Mouse (Mus musculus): ENCODE results near the gene Mfsd6. TPM values are rescaled to one million over a fixed set of nuclear protein-coding genes. Genes with fewer than 3 reads are reported as not detected.

The Mfsd6 gene
- total and polyA plus RNA-seq, 2 experiments = 3.7 to 5.1 TPM

- WGBS = 71% methylated on average over 7 of the region's 7 CpGs
Observed at GRCm38 (mm10) chr1:52675561-52676551, 51.4 kb downstream of the Mfsd6 start.

DNA sequence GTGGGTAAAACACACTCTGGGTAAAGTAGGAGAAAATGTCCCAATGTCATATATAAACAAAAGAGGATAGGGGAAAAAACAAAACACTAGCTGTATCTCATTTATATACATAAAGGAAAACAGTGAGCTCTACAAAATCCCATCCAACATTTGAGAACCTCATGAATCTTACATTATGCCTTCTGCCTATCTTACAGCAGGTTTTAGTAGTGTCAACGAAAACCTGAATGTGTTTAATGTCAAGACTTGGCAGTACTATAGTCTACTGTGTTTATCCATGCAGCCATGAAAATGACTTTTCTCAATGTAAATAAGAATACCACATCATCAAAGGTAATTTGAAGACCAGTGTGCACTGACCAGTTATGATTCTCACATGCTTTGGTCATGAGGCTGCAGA is 57.3 kb downstream of the Mfsd6 start:
- Histone ChIP-seq H3K4me3 (ENCODE audit: insufficient read depth, low read depth, low read length) (no peak overlapping the region), H3K36me3 (ENCODE audit: control insufficient read depth, insufficient read depth, low read length) (no peaks in the 10 kb centered on the region), H3K79me2 (ENCODE audit: control insufficient read depth, insufficient read depth, low read length) (no peaks in the 10 kb centered on the region), H3K9ac (ENCODE audit: low read depth, low read length) (no peak overlapping the region), H3K27me3 (ENCODE audit: control insufficient read depth, insufficient read depth, low read length) (no peaks in the 10 kb centered on the region), H3K27ac (replicated peaks; ENCODE audit: insufficient read depth, low read depth, low read length) (no peak overlapping the region), H3K4me1 (ENCODE audit: control insufficient read depth, insufficient read depth, low read length) (no peaks in the 10 kb centered on the region)
- DNase-seq (ENCODE audit: extremely low read depth, low read depth, low spot score) = no peak
- TF ChIP-seq POLR2A (IDR thresholded peaks at IDR 0.05; ENCODE audit: extremely low read depth, insufficient read depth, low read length) = no peak
- WGBS = 92% methylated on average over 1 of the region's 1 CpGs

More at GRCm38 (mm10) chr1:52675561-52676551, 51.4 kb downstream of the Mfsd6 start:
- Histone ChIP-seq H3K4me1 (ENCODE audit: control insufficient read depth, insufficient read depth, low read length) (no peaks in the 10 kb centered on the region), H3K27me3 (ENCODE audit: control insufficient read depth, insufficient read depth, low read length) (no peaks in the 10 kb centered on the region), H3K27ac (replicated peaks; ENCODE audit: insufficient read depth, low read depth, low read length) (no peak overlapping the region), H3K79me2 (ENCODE audit: control insufficient read depth, insufficient read depth, low read length) (no peaks in the 10 kb centered on the region), H3K36me3 (ENCODE audit: control insufficient read depth, insufficient read depth, low read length) (no peaks in the 10 kb centered on the region), H3K4me3 (ENCODE audit: insufficient read depth, low read depth, low read length) (no peak overlapping the region), H3K9ac (ENCODE audit: low read depth, low read length) (no peak overlapping the region)
- no peak for DNase-seq (ENCODE audit: extremely low read depth, low read depth, low spot score)
- TF ChIP-seq POLR2A (IDR thresholded peaks at IDR 0.05; ENCODE audit: extremely low read depth, insufficient read depth, low read length) (no peak), CTCF (IDR thresholded peaks at IDR 0.05; ENCODE audit: low read depth, low read length) (no peak)

DNA sequence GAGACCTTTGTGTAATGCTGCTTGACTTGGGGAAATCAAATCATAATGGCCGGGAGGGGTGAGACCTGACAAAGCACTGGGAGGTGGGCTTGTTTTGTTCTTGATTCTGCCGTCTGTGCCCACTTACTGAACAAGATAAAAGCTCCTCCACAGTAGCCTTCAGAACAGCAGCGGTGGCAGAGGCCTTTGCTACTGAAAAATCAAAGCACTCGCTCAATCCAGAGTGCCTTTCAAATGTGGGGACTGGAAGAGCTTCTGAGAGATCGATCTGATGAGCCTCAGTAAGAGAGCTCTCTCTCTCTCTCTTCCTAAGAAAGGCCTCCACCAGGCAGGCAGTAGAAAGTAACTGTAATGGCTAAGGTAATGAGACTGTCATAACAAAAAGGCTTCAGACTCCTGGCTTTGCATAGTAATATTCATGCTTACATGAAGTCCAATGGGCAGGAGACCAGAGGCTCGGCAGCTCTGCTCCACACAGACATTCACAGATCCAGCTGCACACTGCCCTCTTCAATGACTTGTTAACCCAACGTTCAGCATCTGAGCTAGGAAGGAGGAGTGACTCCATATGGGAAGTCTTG is 58.4 kb downstream of the Mfsd6 start:
- H3K36me3 ChIP-seq (ENCODE audit: control insufficient read depth, insufficient read depth, low read length) = no peaks in the 10 kb centered on the region

DNA sequence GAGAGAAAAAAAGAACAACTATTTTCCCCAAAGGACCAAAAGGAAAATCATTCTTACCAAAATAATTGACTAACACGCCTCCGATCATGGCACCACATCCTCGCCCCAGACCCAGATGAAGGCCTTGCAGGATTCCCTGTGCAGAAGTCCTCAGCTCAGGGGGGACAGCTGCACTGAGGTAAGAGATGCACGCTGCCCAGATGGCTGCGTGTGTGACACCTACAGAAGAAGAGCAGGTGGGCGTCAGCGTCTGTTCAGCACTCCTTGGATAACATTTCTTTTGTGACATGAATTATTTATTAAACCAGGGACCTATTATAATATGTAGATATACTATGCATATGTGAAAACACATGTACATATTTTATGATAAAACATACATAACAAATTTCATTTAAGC is 64.0 kb downstream of the Mfsd6 start:
- H3K9ac ChIP-seq (ENCODE audit: low read depth, low read length) = no peak overlapping the region
- H3K27ac ChIP-seq (replicated peaks; ENCODE audit: insufficient read depth, low read depth, low read length) = no peak overlapping the region
- H3K79me2 ChIP-seq (ENCODE audit: control insufficient read depth, insufficient read depth, low read length) = no peaks in the 10 kb centered on the region
- H3K36me3 ChIP-seq (ENCODE audit: control insufficient read depth, insufficient read depth, low read length) = peaks cover 4% of the 10 kb centered on the region
- H3K4me1 ChIP-seq (ENCODE audit: control insufficient read depth, insufficient read depth, low read length) = no peaks in the 10 kb centered on the region
- DNase-seq (ENCODE audit: extremely low read depth, low read depth, low spot score) = no peak
- no peak overlapping the region for H3K4me3 ChIP-seq (ENCODE audit: insufficient read depth, low read depth, low read length)
- no peaks in the 10 kb centered on the region for H3K27me3 ChIP-seq (ENCODE audit: control insufficient read depth, insufficient read depth, low read length)
- TF ChIP-seq POLR2A (IDR thresholded peaks at IDR 0.05; ENCODE audit: extremely low read depth, insufficient read depth, low read length) (no peak), CTCF (IDR thresholded peaks at IDR 0.05; ENCODE audit: low read depth, low read length) (no peak)
- 94% methylated on average over 7 of the region's 7 CpGs for WGBS

More for the DNA sequence above, 58.4 kb downstream of the Mfsd6 start:
- Histone ChIP-seq H3K4me3 (ENCODE audit: insufficient read depth, low read depth, low read length) (no peak overlapping the region), H3K79me2 (ENCODE audit: control insufficient read depth, insufficient read depth, low read length) (no peaks in the 10 kb centered on the region), H3K27me3 (ENCODE audit: control insufficient read depth, insufficient read depth, low read length) (no peaks in the 10 kb centered on the region), H3K4me1 (ENCODE audit: control insufficient read depth, insufficient read depth, low read length) (no peaks in the 10 kb centered on the region), H3K9ac (ENCODE audit: low read depth, low read length) (no peak overlapping the region), H3K27ac (replicated peaks; ENCODE audit: insufficient read depth, low read depth, low read length) (no peak overlapping the region)
- TF ChIP-seq CTCF (IDR thresholded peaks at IDR 0.05; ENCODE audit: low read depth, low read length) (no peak), POLR2A (IDR thresholded peaks at IDR 0.05; ENCODE audit: extremely low read depth, insufficient read depth, low read length) (no peak)
- no peak for DNase-seq (ENCODE audit: extremely low read depth, low read depth, low spot score)
- 81% methylated on average over 7 of the region's 7 CpGs for WGBS

DNA sequence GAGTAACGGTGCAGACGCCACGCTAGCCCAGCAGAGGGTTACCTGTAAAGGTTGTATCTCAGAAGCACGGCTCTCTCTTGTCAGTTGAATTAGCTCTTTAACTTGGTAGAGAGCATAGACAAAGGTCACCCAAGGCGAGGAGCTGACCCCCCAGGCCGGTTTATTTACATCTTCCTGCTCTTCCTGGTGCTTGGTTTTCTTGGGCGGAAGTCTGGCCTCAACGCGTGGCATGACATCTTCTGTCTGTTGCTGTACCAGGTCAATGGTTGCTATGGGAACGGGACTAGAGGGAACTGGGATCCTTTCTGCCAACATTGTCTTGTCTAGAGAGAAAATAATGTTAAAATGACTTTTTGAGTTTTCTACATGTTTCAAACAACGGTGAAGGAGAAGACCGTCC is 66.5 kb downstream of the Mfsd6 start:
- WGBS = 88% methylated on average over 12 of the region's 12 CpGs
- H3K4me1 ChIP-seq (ENCODE audit: control insufficient read depth, insufficient read depth, low read length) = no peaks in the 10 kb centered on the region
- no peak for DNase-seq (ENCODE audit: extremely low read depth, low read depth, low spot score)
- no peak overlapping the region for H3K4me3 ChIP-seq (ENCODE audit: insufficient read depth, low read depth, low read length)
- no peak overlapping the region for H3K9ac ChIP-seq (ENCODE audit: low read depth, low read length)
- TF ChIP-seq POLR2A (IDR thresholded peaks at IDR 0.05; ENCODE audit: extremely low read depth, insufficient read depth, low read length) (no peak), CTCF (IDR thresholded peaks at IDR 0.05; ENCODE audit: low read depth, low read length) (no peak)
- no peaks in the 10 kb centered on the region for H3K79me2 ChIP-seq (ENCODE audit: control insufficient read depth, insufficient read depth, low read length)
- no peak overlapping the region for H3K27ac ChIP-seq (replicated peaks; ENCODE audit: insufficient read depth, low read depth, low read length)
- H3K27me3 ChIP-seq (ENCODE audit: control insufficient read depth, insufficient read depth, low read length) = no peaks in the 10 kb centered on the region
- peaks cover 4% of the 10 kb centered on the region for H3K36me3 ChIP-seq (ENCODE audit: control insufficient read depth, insufficient read depth, low read length)

Data from liver, adult 2 months (tissue).